Mouse (Mus musculus) layer of hippocampus, postnatal 36 days (tissue): ENCODE measurements at regions not wholly inside any gene's neighbourhood (a gene's known extent, or its start where the extent isn't known, plus 50 kb on each side); places are given as distances from the start of the nearest gene placed in this dataset.
A peak's percentile ranks its signal among the peaks of the same experiment; 100 is the strongest.

Source experiments
- DNase-seq, 2 experiments: peaks; one replicate each; pipeline ENCODE4 v3.0.0; 2022

- DNase-seq = no peak
Measured at GRCm38 (mm10) chr5:59669153-59669552, 1951.4 kb downstream of the Pcdh7 start.

DNA sequence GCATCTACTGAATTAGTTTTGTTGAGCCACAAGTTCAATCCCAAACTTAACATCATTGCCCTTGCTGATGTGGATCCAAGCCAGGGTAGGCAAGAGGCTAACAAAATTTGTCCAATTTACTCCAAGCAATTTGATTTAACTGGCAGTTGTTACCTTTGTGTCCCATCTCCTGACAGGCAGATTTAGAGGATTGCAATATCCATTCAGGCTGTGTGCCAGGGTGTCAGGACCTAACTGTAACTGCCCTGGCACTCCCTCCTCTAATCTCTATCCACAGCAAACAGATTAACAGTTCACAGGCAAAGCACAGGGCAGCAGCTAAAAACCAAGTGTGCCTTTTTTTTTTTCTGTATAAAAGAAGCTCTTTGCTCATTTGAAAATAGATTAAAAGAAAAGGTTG lies 1982.2 kb downstream of the Pcdh7 start:
- no peak for DNase-seq

- DNase-seq = peak in 1 of 2 experiments; percentile 1
Measured at GRCm38 (mm10) chr5:59715457-59715856, 1997.7 kb downstream of the Pcdh7 start.

- DNase-seq = no peak
Measured at GRCm38 (mm10) chr5:59756229-59756628, 2038.5 kb downstream of the Pcdh7 start.

DNA sequence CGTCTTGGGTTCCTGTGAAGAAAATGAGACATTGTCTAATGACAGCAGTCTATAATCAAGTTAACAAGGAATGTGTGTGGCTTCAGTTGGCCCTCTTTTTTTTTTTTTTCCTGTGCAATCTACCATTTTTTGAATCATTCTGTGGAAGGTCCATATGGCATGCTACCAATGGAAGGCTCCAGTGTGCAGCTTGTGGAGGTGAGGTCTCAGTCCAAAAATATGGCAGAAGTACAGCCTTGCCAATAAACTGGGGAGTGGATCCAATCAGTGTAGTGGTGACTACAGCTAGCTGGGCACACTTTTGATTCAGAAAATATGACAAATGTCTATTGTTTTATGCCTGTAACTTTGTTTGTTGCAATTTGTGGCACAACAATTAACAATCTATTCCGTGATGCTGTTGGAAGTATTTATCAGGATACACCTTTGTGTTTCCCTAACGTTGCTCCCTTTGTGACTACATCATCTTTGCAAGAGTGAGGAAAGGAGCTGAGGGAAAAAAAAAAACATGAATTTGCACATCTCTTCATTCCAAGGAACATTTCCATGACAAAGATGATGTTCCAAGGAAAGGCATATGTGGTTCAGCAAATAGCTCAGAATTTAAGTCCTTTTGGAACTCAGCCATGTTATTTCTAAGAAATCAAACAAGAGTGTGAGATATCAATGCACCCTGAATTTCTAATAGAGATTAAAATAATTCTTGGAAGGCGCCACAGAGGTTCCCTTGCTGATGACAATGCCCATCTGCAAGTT lies 2039.1 kb downstream of the Pcdh7 start:
- peak; percentile 3 to 5 for DNase-seq
